Mouse (Mus musculus) MEL (cell line): ENCODE measurements around the gene Nudt22. TPM values are rescaled to one million over a fixed set of nuclear protein-coding genes. Genes with fewer than 3 reads are reported as not detected.

ENCODE experiments used
- DNase-seq: peaks from one replicate; pipeline ENCODE4 v3.0.0; 2011; ENCODE audit warnings: low read depth, low spot score
- H3K27ac ChIP-seq: 2 replicates; pipeline ENCODE4 v1.5.1; 2012; ENCODE audit warnings: low read depth, mild to moderate bottlenecking, control low read depth, low read length, moderate library complexity; ENCODE audit not compliant: control insufficient read depth
- H3K27me3 ChIP-seq, 2 experiments: fragments of 150-350 bp in 1 of 2; sonication (generic) in 1 of 2; 2 replicates each; pipeline ENCODE4 v1.6.1; 2012; ENCODE audit warnings: low read length in 2 of 2, mild to moderate bottlenecking in 2 of 2, improper control_type of control experiment in 1 of 2, moderate library complexity in 1 of 2; ENCODE audit not compliant: insufficient read depth in 2 of 2, control insufficient read depth in 1 of 2
- H3K36me3 ChIP-seq, 2 experiments: 2 replicates each; pipeline ENCODE4 v1.6.1; 2012 to 2014; ENCODE audit warnings: low read length in 2 of 2, improper control_type of control experiment in 1 of 2, inconsistent platforms in 1 of 2, mild to moderate bottlenecking in 1 of 2; ENCODE audit not compliant: insufficient read depth in 2 of 2, control insufficient read depth in 1 of 2
- H3K4me1 ChIP-seq, 2 experiments: fragments of 150-350 bp in 1 of 2; sonication (generic) in 1 of 2; 2 replicates each; pipeline ENCODE4 v1.6.1; 2012; ENCODE audit warnings: low read length in 2 of 2, improper control_type of control experiment in 1 of 2, mild to moderate bottlenecking in 1 of 2; ENCODE audit not compliant: insufficient read depth in 2 of 2, control insufficient read depth in 1 of 2
- H3K4me3 ChIP-seq, 2 experiments: fragments of 150-350 bp in 1 of 2; sonication (generic) in 1 of 2; 2 replicates each; pipeline ENCODE4 v1.5.1; 2012; ENCODE audit warnings: low read depth in 2 of 2, low read length in 2 of 2, mild to moderate bottlenecking in 2 of 2, moderate library complexity in 2 of 2, control low read depth in 1 of 2, improper control_type of control experiment in 1 of 2; ENCODE audit not compliant: control insufficient read depth in 1 of 2, insufficient read depth in 1 of 2
- H3K79me2 ChIP-seq: 2 replicates; pipeline ENCODE4 v1.6.1; 2012; ENCODE audit warnings: mild to moderate bottlenecking, low read length, moderate library complexity; ENCODE audit not compliant: control insufficient read depth, poor library complexity, insufficient read depth
- H3K9ac ChIP-seq: 2 replicates; pipeline ENCODE4 v1.6.1; 2012; ENCODE audit warnings: low read depth, mild to moderate bottlenecking, control low read depth, low read length, moderate library complexity; ENCODE audit not compliant: control insufficient read depth, poor library complexity, severe bottlenecking
- H3K9me3 ChIP-seq: fragments of 150-350 bp; sonication (generic); replicated peaks from 2 replicates; pipeline ENCODE4 v1.6.1; 2012; ENCODE audit warnings: mild to moderate bottlenecking, low read length, improper control_type of control experiment, moderate library complexity; ENCODE audit not compliant: insufficient read depth
- BHLHE40 ChIP-seq: IDR thresholded peaks from 2 replicates; pipeline ENCODE4 v1.6.1; 2012; ENCODE audit warnings: low read depth, mild to moderate bottlenecking, inconsistent platforms, low read length, improper control_type of control experiment, borderline replicate concordance
- CTCF ChIP-seq, 3 experiments: IDR thresholded peaks in 2 of 3; conservative IDR thresholded peaks in 1 of 3; 2 replicates each; pipeline ENCODE4 v1.5.1; 2011 to 2012; ENCODE audit warnings: low read length in 3 of 3, low read depth in 2 of 3, mild to moderate bottlenecking in 2 of 3, improper control_type of control experiment in 1 of 3, inconsistent platforms in 1 of 3, mixed read lengths in 1 of 3, moderate library complexity in 1 of 3; ENCODE audit not compliant: control insufficient read depth in 1 of 3, insufficient read depth in 1 of 3, poor library complexity in 1 of 3, severe bottlenecking in 1 of 3
- ELF1 ChIP-seq: IDR thresholded peaks from 2 replicates; pipeline ENCODE4 v1.6.1; 2014; ENCODE audit warnings: low read depth, mild to moderate bottlenecking, inconsistent platforms, low read length, improper control_type of control experiment, moderate library complexity
- EP300 ChIP-seq, 2 experiments: IDR thresholded peaks; 2 replicates each; pipeline ENCODE4 v1.6.1; 2011; ENCODE audit warnings: improper control_type of control experiment in 2 of 2, low read length in 2 of 2, low read depth in 1 of 2, mild to moderate bottlenecking in 1 of 2
- GABPA ChIP-seq: IDR thresholded peaks from 2 replicates; pipeline ENCODE4 v1.6.1; 2012; ENCODE audit warnings: low read depth, mild to moderate bottlenecking, inconsistent platforms, low read length, improper control_type of control experiment, moderate library complexity
- GATA1 ChIP-seq: IDR thresholded peaks from 2 replicates; pipeline ENCODE4 v1.6.1; 2011; ENCODE audit warnings: low read depth, low read length, improper control_type of control experiment
- HCFC1 ChIP-seq: IDR thresholded peaks from 2 replicates; pipeline ENCODE4 v1.6.1; 2012; ENCODE audit warnings: low read depth, mild to moderate bottlenecking, inconsistent platforms, low read length, improper control_type of control experiment, moderate library complexity
- JUND ChIP-seq: IDR thresholded peaks from 2 replicates; pipeline ENCODE4 v1.6.1; 2011; ENCODE audit warnings: low read depth, mild to moderate bottlenecking, improper control_type of control experiment, low read length
- KAT2A ChIP-seq: conservative IDR thresholded peaks from 2 replicates; pipeline ENCODE4 v1.6.1; 2012; ENCODE audit warnings: low read depth, low read length, improper control_type of control experiment, inconsistent platforms
- MAFK ChIP-seq: IDR thresholded peaks from 2 replicates; pipeline ENCODE4 v1.6.1; 2011; ENCODE audit warnings: low read depth, mild to moderate bottlenecking, low read length, improper control_type of control experiment, borderline replicate concordance
- MAX ChIP-seq: IDR thresholded peaks from 2 replicates; pipeline ENCODE4 v1.6.1; 2011; ENCODE audit warnings: low read length, improper control_type of control experiment
- MXI1 ChIP-seq: IDR thresholded peaks from 2 replicates; pipeline ENCODE4 v1.6.1; 2011; ENCODE audit warnings: mild to moderate bottlenecking, low read depth, low read length, improper control_type of control experiment
- MYC ChIP-seq: IDR thresholded peaks from 2 replicates; pipeline ENCODE4 v1.6.1; 2011; ENCODE audit warnings: low read depth, mild to moderate bottlenecking, low read length, improper control_type of control experiment, moderate library complexity
- NELFE ChIP-seq: IDR thresholded peaks from 2 replicates; pipeline ENCODE4 v1.6.1; 2011; ENCODE audit warnings: low read depth, low read length, improper control_type of control experiment
- NRF1 ChIP-seq: IDR thresholded peaks from 2 replicates; pipeline ENCODE4 v1.6.1; 2014; ENCODE audit warnings: low read depth, mild to moderate bottlenecking, inconsistent platforms, low read length, improper control_type of control experiment, moderate library complexity; ENCODE audit not compliant: poor library complexity, insufficient read depth, severe bottlenecking
- POLR2A ChIP-seq, 2 experiments: IDR thresholded peaks; 2 replicates each; pipeline ENCODE4 v1.6.1; 2011 to 2012; ENCODE audit warnings: low read length in 2 of 2, mild to moderate bottlenecking in 2 of 2, control low read depth in 1 of 2, improper control_type of control experiment in 1 of 2, low read depth in 1 of 2, moderate library complexity in 1 of 2; ENCODE audit not compliant: control insufficient read depth in 1 of 2, insufficient read depth in 1 of 2, poor library complexity in 1 of 2
- POLR2AphosphoS5 ChIP-seq: IDR thresholded peaks from 2 replicates; pipeline ENCODE4 v1.6.1; 2012; ENCODE audit warnings: low read depth, borderline replicate concordance, mild to moderate bottlenecking, inconsistent platforms, low read length, moderate library complexity, mixed read lengths
- RCOR1 ChIP-seq: IDR thresholded peaks from 2 replicates; pipeline ENCODE4 v1.6.1; 2012; ENCODE audit warnings: low read depth, mild to moderate bottlenecking, inconsistent platforms, low read length, improper control_type of control experiment
- SIN3A ChIP-seq: IDR thresholded peaks from 2 replicates; pipeline ENCODE4 v1.6.1; 2012; ENCODE audit warnings: low read length, improper control_type of control experiment, inconsistent platforms
- SMC3 ChIP-seq: IDR thresholded peaks from 2 replicates; pipeline ENCODE4 v1.6.1; 2011; ENCODE audit warnings: low read depth, low read length, improper control_type of control experiment
- TAL1 ChIP-seq: IDR thresholded peaks from 2 replicates; pipeline ENCODE4 v1.6.1; 2012; ENCODE audit warnings: mild to moderate bottlenecking, inconsistent platforms, low read length, moderate library complexity, mixed read lengths
- TCF12 ChIP-seq: IDR thresholded peaks from 2 replicates; pipeline ENCODE4 v1.6.1; 2014; ENCODE audit warnings: low read depth, mild to moderate bottlenecking, inconsistent platforms, low read length, improper control_type of control experiment, moderate library complexity
- USF1 ChIP-seq: IDR thresholded peaks from 2 replicates; pipeline ENCODE4 v1.6.1; 2014; ENCODE audit warnings: low read depth, mild to moderate bottlenecking, inconsistent platforms, low read length, improper control_type of control experiment, moderate library complexity
- ZMIZ1 ChIP-seq: IDR thresholded peaks from 2 replicates; pipeline ENCODE4 v1.6.1; 2012; ENCODE audit warnings: low read depth, mild to moderate bottlenecking, inconsistent platforms, low read length, improper control_type of control experiment, moderate library complexity
- ZNF384 ChIP-seq: IDR thresholded peaks from 2 replicates; pipeline ENCODE4 v1.6.1; 2012; ENCODE audit warnings: low read depth, mild to moderate bottlenecking, inconsistent platforms, low read length, improper control_type of control experiment
- polyA plus RNA-seq, 2 experiments: library from polyadenylated mRNA; stranded (reverse) in 1 of 2; unstranded in 1 of 2; fragments of >175 nt in 1 of 2; fragments of >200 nt in 1 of 2; gene quantifications; 2 replicates each; pipeline versions ENCODE4 v1.2.1 to v1.2.4; 2012; ENCODE audit warnings: low replicate concordance in 2 of 2, low read depth in 1 of 2; ENCODE audit not compliant: insufficient read length in 2 of 2, insufficient read depth in 1 of 2, missing spikeins in 1 of 2
- total RNA-seq: library from RNA; depleted of rRNA; stranded (reverse); fragments of 300-350 nt; gene quantifications from 2 replicates; pipeline ENCODE4 v1.2.3, GENCODE M21; 2012

The Nudt22 gene
- total and polyA plus RNA-seq, 3 experiments = 30.8 to 32.1 TPM; not detected in 1

GRCm38 (mm10) chr19:6975537-6976521, 20.1 kb downstream of the Nudt22 start, which contains the start of gene Plcb3:
TSS of gene Plcb3 (minus strand) at chr19:6976470.
- Histone ChIP-seq H3K4me3 (peak within 1 kb of the TSS; percentile 76 to 92), H3K9me3 (no peaks in the 10 kb centered on the region), H3K4me1 (peaks cover 2 to 36% of the 10 kb centered on the region in 2 experiments), H3K27ac (peak within 1 kb of the TSS; percentile 66), H3K79me2 (peaks cover 36% of the 10 kb centered on the region), H3K9ac (peak within 1 kb of the TSS; percentile 77), H3K36me3 (peaks cover 0 to 23% of the 10 kb centered on the region in 2 experiments; a peak in 2 of 4 replicates), H3K27me3 (no peaks in the 10 kb centered on the region)
- peak; percentile 72 for DNase-seq
- TF ChIP-seq ELF1 = no peak
- TF ChIP-seq KAT2A = no peak
- TF ChIP-seq POLR2A (IDR thresholded peaks at IDR 0.05; ENCODE audit: control insufficient read depth in 1 of 2, insufficient read depth in 1 of 2, low read depth in 1 of 2, low read length in 2 of 2, poor library complexity in 1 of 2) = peak in 1 of 2 experiments; percentile 28; a peak in 1 of 4 replicates
- TF ChIP-seq CTCF (IDR thresholded peaks at IDR 0.05 in 2 of 3, conservative IDR thresholded peaks at IDR 0.05 in 1 of 3; ENCODE audit: control insufficient read depth in 1 of 3, insufficient read depth in 1 of 3, low read depth in 2 of 3, low read length in 3 of 3, poor library complexity in 1 of 3, severe bottlenecking in 1 of 3) = peak in 2 of 3 experiments; percentile 9 to 20; a peak in 3 of 6 replicates
- 0 out of 2 replicates have a peak, but pooled peaks have one; percentile 17 for TF ChIP-seq HCFC1
- peak; percentile 17; the same call in 1 of the 2 replicates for TF ChIP-seq SIN3A
- TF ChIP-seq MXI1 = peak; percentile 67
- TF ChIP-seq NELFE = peak; percentile 27

GRCm38 (mm10) chr19:6974211-6975205, 21.4 kb downstream of the Nudt22 start, which contains the start of gene Ppp1r14b:
TSS of gene Ppp1r14b (plus strand) at chr19:6974968.
- Histone ChIP-seq H3K9ac (peak within 1 kb of the TSS; percentile 87), H3K27me3 (no peaks in the 10 kb centered on the region), H3K36me3 (peaks cover 0 to 30% of the 10 kb centered on the region in 2 experiments; a peak in 2 of 4 replicates), H3K4me1 (peaks cover 2 to 47% of the 10 kb centered on the region in 2 experiments), H3K4me3 (peak within 1 kb of the TSS; percentile 76 to 92), H3K79me2 (peaks cover 33% of the 10 kb centered on the region), H3K9me3 (no peaks in the 10 kb centered on the region), H3K27ac (peak within 1 kb of the TSS; percentile 94)
- DNase-seq = peak; percentile 96
- TF ChIP-seq GABPA = no peak
- TF ChIP-seq MYC = peak; percentile 95
- no peak for TF ChIP-seq SMC3
- peak; percentile 93 for TF ChIP-seq HCFC1
- TF ChIP-seq BHLHE40 = no peak
- TF ChIP-seq NELFE = peak; percentile 54
- 0 out of 2 replicates have a peak, but pooled peaks have one; percentile 12 for TF ChIP-seq TCF12
- no peak for TF ChIP-seq EP300 (IDR thresholded peaks at IDR 0.05; ENCODE audit: low read depth in 1 of 2, low read length in 2 of 2)
- no peak for TF ChIP-seq TAL1
- no peak for TF ChIP-seq JUND
- TF ChIP-seq ZNF384 = no peak
- no peak for TF ChIP-seq CTCF (IDR thresholded peaks at IDR 0.05 in 2 of 3, conservative IDR thresholded peaks at IDR 0.05 in 1 of 3; ENCODE audit: control insufficient read depth in 1 of 3, insufficient read depth in 1 of 3, low read depth in 2 of 3, low read length in 3 of 3, poor library complexity in 1 of 3, severe bottlenecking in 1 of 3)
- no peak for TF ChIP-seq MAFK
- TF ChIP-seq RCOR1 = no peak
- TF ChIP-seq POLR2AphosphoS5 = no peak
- TF ChIP-seq MAX = peak; percentile 92
- TF ChIP-seq NRF1 = 0 out of 2 replicates have a peak, but pooled peaks have one; percentile 34
- no peak for TF ChIP-seq ZMIZ1
- TF ChIP-seq MXI1 = peak; percentile 92
- TF ChIP-seq GATA1 = no peak
- peak; percentile 86 for TF ChIP-seq USF1
